Mouse (Mus musculus) myocyte (in vitro differentiated cells): Measurements from ENCODE around the gene Khdc3. TPM values are rescaled to one million over a fixed set of nuclear protein-coding genes. Genes with fewer than 3 reads are reported as not detected.
"Not testable (repeated sequence)": the region's sequence is repeated elsewhere in the genome, so short reads cannot be mapped to it uniquely, and the experiment has no call there.

ENCODE experiments used
- H3K27me3 ChIP-seq: one replicate; pipeline ENCODE4 v1.6.1; 2011; ENCODE audit not compliant: control insufficient read depth, insufficient read depth, insufficient read length
- H3K36me3 ChIP-seq: one replicate; pipeline ENCODE4 v1.6.1; 2011; ENCODE audit not compliant: control insufficient read depth, insufficient read depth
- H3K4me2 ChIP-seq: one replicate; pipeline ENCODE4 v1.6.1; 2011; ENCODE audit warnings: low read depth, control low read depth
- H3K4me3 ChIP-seq: one replicate; pipeline ENCODE4 v1.5.1; 2011; ENCODE audit warnings: mild to moderate bottlenecking, control low read depth, moderate library complexity
- H3K79me2 ChIP-seq: one replicate; pipeline ENCODE4 v1.6.1; 2011; ENCODE audit not compliant: control insufficient read depth, insufficient read depth
- H3ac ChIP-seq: one replicate; pipeline ENCODE4 v1.6.1; 2011; ENCODE audit not compliant: control insufficient read depth, insufficient read length
- CEBPB ChIP-seq: IDR thresholded peaks from 2 replicates; pipeline ENCODE4 v1.6.1; 2011; ENCODE audit warnings: mild to moderate bottlenecking, moderate library complexity; ENCODE audit not compliant: poor library complexity, insufficient read depth, severe bottlenecking
- E2F4 ChIP-seq: IDR thresholded peaks from one replicate; pipeline ENCODE4 v1.6.1; 2011; ENCODE audit warnings: mild to moderate bottlenecking, control low read depth, moderate library complexity; ENCODE audit not compliant: insufficient read depth
- MAX ChIP-seq: IDR thresholded peaks from one replicate; pipeline ENCODE4 v1.6.1; 2011; ENCODE audit warnings: low read depth, mild to moderate bottlenecking, control low read depth
- MYOD1 ChIP-seq, 3 experiments: IDR thresholded peaks; one replicate each; pipeline ENCODE4 v1.6.1; 2011; ENCODE audit warnings: control low read depth in 2 of 3, low read depth in 2 of 3, mild to moderate bottlenecking in 2 of 3, moderate library complexity in 1 of 3; ENCODE audit not compliant: insufficient read length in 2 of 3, control insufficient read depth in 1 of 3
- MYOG ChIP-seq, 3 experiments: IDR thresholded peaks; one replicate each; pipeline ENCODE4 v1.6.1; 2011; ENCODE audit warnings: control low read depth in 2 of 3, low read depth in 2 of 3, mild to moderate bottlenecking in 2 of 3; ENCODE audit not compliant: insufficient read length in 2 of 3, control insufficient read depth in 1 of 3, insufficient read depth in 1 of 3
- POLR2A ChIP-seq: IDR thresholded peaks from one replicate; pipeline ENCODE4 v1.6.1; 2011; ENCODE audit warnings: low read depth, mild to moderate bottlenecking, control low read depth, moderate library complexity; ENCODE audit not compliant: insufficient read length
- POLR2AphosphoS2 ChIP-seq: IDR thresholded peaks from one replicate; pipeline ENCODE4 v1.6.1; 2011; ENCODE audit warnings: low read depth, control low read depth; ENCODE audit not compliant: insufficient read length
- REST ChIP-seq: IDR thresholded peaks from one replicate; pipeline ENCODE4 v1.6.1; 2011; ENCODE audit warnings: mild to moderate bottlenecking, control low read depth, moderate library complexity; ENCODE audit not compliant: insufficient read depth, insufficient read length
- SRF ChIP-seq: IDR thresholded peaks from one replicate; pipeline ENCODE4 v1.6.1; 2011; ENCODE audit warnings: low read depth; ENCODE audit not compliant: control insufficient read depth, insufficient read length
- TCF12 ChIP-seq: IDR thresholded peaks from one replicate; pipeline ENCODE4 v1.6.1; 2011; ENCODE audit warnings: mild to moderate bottlenecking, control low read depth; ENCODE audit not compliant: poor library complexity, insufficient read depth, severe bottlenecking
- TCF3 ChIP-seq: IDR thresholded peaks from one replicate; pipeline ENCODE4 v1.6.1; 2011; ENCODE audit warnings: low read depth, control low read depth; ENCODE audit not compliant: insufficient read length
- USF1 ChIP-seq: IDR thresholded peaks from one replicate; pipeline ENCODE4 v1.6.1; 2011; ENCODE audit warnings: low read depth, mild to moderate bottlenecking, control low read depth, moderate library complexity
- polyA plus RNA-seq: library from polyadenylated mRNA; unstranded; fragments of >200 nt; fragmentation: generic; extraction: Trizol; gene quantifications from one replicate; pipeline ENCODE4 v1.2.1, GENCODE M21; 2012; ENCODE audit warnings: missing spikeins

The Khdc3 gene
- polyA plus RNA-seq, 1 experiment, result not detected

DNA sequence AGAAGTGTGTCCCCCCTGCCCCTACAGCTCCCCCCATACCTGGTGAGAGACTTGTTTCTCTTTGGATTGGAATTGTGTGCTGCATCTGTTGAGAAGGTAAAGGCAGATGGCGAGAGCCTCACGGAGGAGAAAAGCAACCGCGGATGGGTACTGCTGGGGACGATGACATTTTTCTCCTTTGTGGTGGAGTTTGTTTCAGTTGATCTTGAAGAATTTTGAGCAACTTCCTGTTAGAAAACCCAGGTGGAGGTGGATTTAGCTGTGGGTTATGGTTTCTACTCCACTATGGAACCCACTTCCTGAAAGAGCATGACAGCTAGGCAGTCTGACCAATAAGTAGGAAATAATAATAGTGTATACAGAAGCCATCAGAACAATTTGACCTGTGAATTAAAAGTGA lies 28.5 kb upstream of the Khdc3 start:
- TF ChIP-seq REST, result no peak
- TF ChIP-seq CEBPB, result no peak
- no peak for TF ChIP-seq TCF3
- no peak for TF ChIP-seq TCF12
- TF ChIP-seq POLR2A, result no peak
- TF ChIP-seq POLR2AphosphoS2, result no peak
- no peak for TF ChIP-seq MYOD1 (IDR thresholded peaks at IDR 0.05; ENCODE audit: control insufficient read depth in 1 of 3, insufficient read length in 2 of 3, low read depth in 2 of 3)
- TF ChIP-seq MAX, result no peak
- TF ChIP-seq USF1, result no peak
- TF ChIP-seq MYOG (IDR thresholded peaks at IDR 0.05; ENCODE audit: control insufficient read depth in 1 of 3, insufficient read depth in 1 of 3, insufficient read length in 2 of 3, low read depth in 2 of 3), result no peak
- no peak for TF ChIP-seq SRF
- TF ChIP-seq E2F4, result no peak
- Histone ChIP-seq H3K4me2 (no peak overlapping the region), H3K27me3 (peaks cover 14% of the 10 kb centered on the region), H3K79me2 (no peaks in the 10 kb centered on the region), H3K4me3 (no peak overlapping the region), H3ac (no peak overlapping the region), H3K36me3 (no peaks in the 10 kb centered on the region)

DNA sequence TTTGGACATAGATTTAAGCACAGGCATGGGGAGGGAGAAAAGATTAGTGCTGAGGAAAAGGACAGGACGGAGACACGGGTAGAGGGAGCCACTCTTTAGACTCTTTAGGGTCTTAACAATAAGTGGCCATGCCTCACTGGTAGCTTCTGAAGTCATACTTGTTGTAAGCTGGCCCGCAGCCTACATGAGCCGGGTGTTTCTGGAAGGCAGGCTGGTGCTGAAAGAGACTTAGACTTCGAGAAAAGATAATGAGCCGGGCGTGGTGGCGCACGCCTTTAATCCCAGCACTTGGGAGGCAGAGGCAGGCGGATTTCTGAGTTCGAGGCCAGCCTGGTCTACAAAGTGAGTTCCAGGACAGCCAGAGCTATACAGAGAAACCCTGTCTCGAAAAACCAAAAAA lies 22.3 kb upstream of the Khdc3 start:
- H3K27me3 ChIP-seq, H3ac ChIP-seq, H3K4me2 ChIP-seq, H3K36me3 ChIP-seq, H3K4me3 ChIP-seq, H3K79me2 ChIP-seq: not testable (repeated sequence)

DNA sequence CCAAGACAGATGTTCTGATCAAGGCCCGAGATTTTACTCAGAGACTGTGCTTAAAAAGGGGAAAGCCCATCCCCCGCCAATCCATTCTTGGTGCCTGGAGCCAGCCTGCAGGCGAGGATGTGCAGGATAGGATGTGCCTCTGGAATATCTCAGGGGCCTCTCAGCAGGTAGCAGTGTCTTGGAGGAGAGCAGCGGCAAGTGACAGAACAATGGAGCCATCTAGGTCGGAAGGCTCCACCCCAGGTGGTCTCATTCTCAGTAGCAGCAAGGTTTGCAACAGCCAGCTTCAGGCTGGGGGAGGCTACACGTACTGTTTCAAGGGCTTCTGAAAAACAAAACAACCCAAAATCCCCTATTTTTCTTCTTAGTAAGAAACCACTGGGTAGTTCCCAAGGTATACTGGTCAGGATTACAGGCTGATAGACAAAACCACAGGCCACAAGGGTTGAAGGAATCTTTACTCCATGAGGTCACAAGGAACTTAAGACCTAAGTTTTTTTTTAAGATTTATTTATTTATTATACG lies 21.8 kb upstream of the Khdc3 start:
- no peaks in the 10 kb centered on the region for H3K79me2 ChIP-seq
- H3ac ChIP-seq, result no peak overlapping the region
- H3K4me3 ChIP-seq, result no peak overlapping the region
- TF ChIP-seq MYOG (IDR thresholded peaks at IDR 0.05; ENCODE audit: control insufficient read depth in 1 of 3, insufficient read depth in 1 of 3, insufficient read length in 2 of 3, low read depth in 2 of 3) (no peak), TCF12 (no peak), REST (no peak), MYOD1 (IDR thresholded peaks at IDR 0.05; ENCODE audit: control insufficient read depth in 1 of 3, insufficient read length in 2 of 3, low read depth in 2 of 3) (no peak), POLR2AphosphoS2 (no peak), SRF (no peak), TCF3 (no peak), CEBPB (no peak), USF1 (no peak), POLR2A (no peak)
- H3K27me3 ChIP-seq, result peaks cover 9% of the 10 kb centered on the region
- no peaks in the 10 kb centered on the region for H3K36me3 ChIP-seq
- no peak overlapping the region for H3K4me2 ChIP-seq

DNA sequence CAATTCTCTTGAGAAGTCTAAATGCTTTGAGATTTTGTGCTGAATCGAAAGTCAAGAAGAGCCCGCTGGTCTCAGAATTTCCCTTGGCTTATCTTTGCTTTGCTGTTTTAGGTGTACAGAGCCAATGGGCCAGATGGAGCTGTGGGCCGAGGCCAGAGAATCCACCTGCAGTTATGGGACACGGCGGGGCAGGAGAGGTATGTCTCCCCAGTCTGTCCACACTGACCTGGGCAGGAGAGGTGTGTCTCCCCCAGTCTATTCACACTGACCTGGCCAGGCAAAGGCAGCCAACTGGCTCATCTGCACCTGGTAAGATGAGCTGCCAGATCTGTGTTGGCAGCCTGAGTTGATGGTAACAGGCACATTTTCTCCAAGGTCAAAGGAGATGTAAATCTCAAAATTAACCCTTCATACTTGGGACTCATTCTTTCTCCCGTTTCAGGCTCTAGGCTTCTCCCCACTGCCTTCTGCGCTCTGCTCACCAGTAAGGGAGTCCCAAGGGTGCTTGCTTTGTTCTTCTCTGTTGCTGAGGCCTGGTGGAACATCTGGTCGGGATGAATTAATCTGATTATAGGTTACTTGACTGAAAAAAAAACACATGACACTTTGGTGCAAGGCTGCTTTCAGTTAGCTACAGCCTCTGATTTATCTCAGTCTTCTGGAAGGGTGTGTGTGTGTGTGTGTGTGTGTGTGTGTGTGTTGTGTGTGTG lies 19.2 kb upstream of the Khdc3 start:
- Histone ChIP-seq H3K36me3 (no peaks in the 10 kb centered on the region), H3K4me2 (no peak overlapping the region), H3ac (no peak overlapping the region), H3K4me3 (no peak overlapping the region), H3K27me3 (peaks cover 10% of the 10 kb centered on the region), H3K79me2 (no peaks in the 10 kb centered on the region)
- no peak for TF ChIP-seq TCF3
- no peak for TF ChIP-seq E2F4
- no peak for TF ChIP-seq SRF
- TF ChIP-seq POLR2A, result no peak
- no peak for TF ChIP-seq TCF12
- TF ChIP-seq POLR2AphosphoS2, result no peak

DNA sequence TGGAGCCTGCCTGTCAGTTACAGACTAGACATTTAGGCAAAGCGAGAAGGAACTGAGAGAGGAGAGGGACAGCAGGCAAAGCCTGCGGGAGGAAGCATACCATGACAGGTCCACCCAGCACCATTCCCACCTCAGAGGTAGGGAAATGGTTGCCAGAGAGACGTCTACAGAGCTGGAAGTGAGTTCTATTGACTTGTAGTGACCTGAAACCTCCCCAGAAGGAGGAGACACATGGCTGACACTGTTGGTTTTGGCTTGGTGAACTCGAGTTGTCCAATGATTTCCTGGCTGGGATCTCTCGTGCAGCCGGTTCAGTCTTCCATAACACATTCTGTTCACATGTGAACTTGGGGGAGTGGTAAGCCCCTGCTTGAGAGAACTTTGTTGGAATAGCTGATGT lies 17.7 kb upstream of the Khdc3 start:
- H3K27me3 ChIP-seq, result peaks cover 13% of the 10 kb centered on the region
- no peak overlapping the region for H3K4me3 ChIP-seq
- H3K79me2 ChIP-seq, result no peaks in the 10 kb centered on the region
- H3K36me3 ChIP-seq, result no peaks in the 10 kb centered on the region
- no peak overlapping the region for H3ac ChIP-seq
- no peak overlapping the region for H3K4me2 ChIP-seq
- no peak for TF ChIP-seq MYOD1 (IDR thresholded peaks at IDR 0.05; ENCODE audit: control insufficient read depth in 1 of 3, insufficient read length in 2 of 3, low read depth in 2 of 3)
- no peak for TF ChIP-seq MAX
- no peak for TF ChIP-seq E2F4
- TF ChIP-seq SRF, result no peak
